Mouse (Mus musculus) forebrain, postnatal 0 days (tissue): ENCODE data around the gene Myo7a. TPM values are rescaled to one million over a fixed set of nuclear protein-coding genes. Genes with fewer than 3 reads are reported as not detected.

ENCODE experiments used
- ATAC-seq: fragments of 200-750 bp; cut with Nextera tagmentation; 2 replicates; pipeline ENCODE4 v1.8.0; 2017; ENCODE audit warnings: mild to moderate bottlenecking, moderate library complexity
- DNase-seq: peaks from one replicate; pipeline ENCODE4 v3.0.0-alpha.2; 2015
- H3K27ac ChIP-seq: fragments of 300-500 bp; sonication (generic); 2 replicates; pipeline ENCODE4 v1.5.1; 2014; ENCODE audit warnings: low read depth, mild to moderate bottlenecking, antibody characterized with exemption, low read length, moderate library complexity, mixed read lengths
- H3K27me3 ChIP-seq: fragments of 300-500 bp; sonication (generic); 2 replicates; pipeline ENCODE4 v1.6.1; 2014; ENCODE audit warnings: mild to moderate bottlenecking, low read length, mixed read lengths; ENCODE audit not compliant: insufficient read depth
- H3K36me3 ChIP-seq: fragments of 300-500 bp; sonication (generic); 2 replicates; pipeline ENCODE4 v1.6.1; 2014; ENCODE audit warnings: mild to moderate bottlenecking, moderate library complexity; ENCODE audit not compliant: insufficient read depth
- H3K4me1 ChIP-seq: fragments of 300-500 bp; sonication (generic); 2 replicates; pipeline ENCODE4 v1.6.1; 2014; ENCODE audit warnings: antibody characterized with exemption; ENCODE audit not compliant: insufficient read depth
- H3K4me2 ChIP-seq: fragments of 300-500 bp; sonication (generic); 2 replicates; pipeline ENCODE4 v1.6.1; 2014; ENCODE audit warnings: low read depth, mild to moderate bottlenecking, moderate library complexity
- H3K4me3 ChIP-seq: fragments of 300-500 bp; sonication (generic); 2 replicates; pipeline ENCODE4 v1.5.1; 2014; ENCODE audit warnings: low read depth, low read length, mixed read lengths
- H3K9ac ChIP-seq: fragments of 300-500 bp; sonication (generic); 2 replicates; pipeline ENCODE4 v1.6.1; 2014; ENCODE audit warnings: mild to moderate bottlenecking
- H3K9me3 ChIP-seq: fragments of 300-500 bp; sonication (generic); 2 replicates; pipeline ENCODE4 v1.6.1; 2016; ENCODE audit warnings: low read length
- CTCF ChIP-seq: sonication (generic); IDR thresholded peaks from 2 replicates; pipeline ENCODE4 v1.5.1; 2016; ENCODE audit warnings: antibody characterized with exemption, control low read depth, low read depth
- WGBS: fragments of 180-500 bp; shearing (Covaris S2); extraction: QIAGEN DNeasy Blood & Tissue Kit; methylation state at CpG from one replicate; pipeline ENCODE4 v1.1.7; 2014; 5-methylcytosine and 5-hydroxymethylcytosine counted together
- polyA plus RNA-seq: library from polyadenylated mRNA; unstranded; fragments of >200 nt; fragmentation: Nextera tagmentation; extraction: Ambion mirVana; gene quantifications from 2 replicates; pipeline ENCODE4 v1.2.1, GENCODE M21; 2015
- total RNA-seq: library from RNA; depleted of rRNA; stranded (reverse); fragments of >200 nt; gene quantifications from 2 replicates; pipeline ENCODE4 v1.2.3, GENCODE M21; 2014

Myo7a gene
- total and polyA plus RNA-seq, 2 experiments from 2014 or later = 11.1 to 47.3 TPM

- TF ChIP-seq CTCF = peak; percentile 51
- Histone ChIP-seq H3K4me1 (no peaks in the 10 kb centered on the region), H3K27ac (no peak overlapping the region), H3K9me3 (no peaks in the 10 kb centered on the region), H3K4me2 (no peak overlapping the region), H3K27me3 (no peaks in the 10 kb centered on the region), H3K36me3 (no peaks in the 10 kb centered on the region), H3K4me3 (no peak overlapping the region), H3K9ac (no peak overlapping the region)
- 50% methylated on average over 2 of the region's 2 CpGs for WGBS
- ATAC-seq (peak; percentile 61; the same call in 1 of the 2 replicates), DNase-seq (peak; percentile 33)
Observed at GRCm38 (mm10) chr7:98086346-98086745, 33.0 kb downstream of the Myo7a start.

- no peak for TF ChIP-seq CTCF
- DNase-seq (no peak), ATAC-seq (no peak)
- H3K4me1 ChIP-seq = no peaks in the 10 kb centered on the region
- H3K9ac ChIP-seq = no peak overlapping the region
- H3K27ac ChIP-seq = no peak overlapping the region
- no peaks in the 10 kb centered on the region for H3K36me3 ChIP-seq
- no peak overlapping the region for H3K4me2 ChIP-seq
- no peaks in the 10 kb centered on the region for H3K27me3 ChIP-seq
- no peak overlapping the region for H3K4me3 ChIP-seq
- no peaks in the 10 kb centered on the region for H3K9me3 ChIP-seq
- WGBS = 68% methylated on average over 7 of the region's 7 CpGs
Observed at GRCm38 (mm10) chr7:98085314-98085713, 34.0 kb downstream of the Myo7a start.

- Histone ChIP-seq H3K27ac (no peak overlapping the region), H3K9ac (no peak overlapping the region), H3K9me3 (no peaks in the 10 kb centered on the region), H3K4me3 (no peak overlapping the region), H3K27me3 (no peaks in the 10 kb centered on the region), H3K36me3 (no peaks in the 10 kb centered on the region; the same call in 1 of the 2 replicates), H3K4me2 (no peak overlapping the region), H3K4me1 (no peaks in the 10 kb centered on the region)
- TF ChIP-seq CTCF = no peak
- 73% methylated on average over 12 of the region's 12 CpGs for WGBS
- DNase-seq (no peak), ATAC-seq (no peak)
Observed at GRCm38 (mm10) chr7:98084541-98085293, 34.6 kb downstream of the Myo7a start.

- DNase-seq = no peak
- Histone ChIP-seq H3K27me3 (no peaks in the 10 kb centered on the region), H3K27ac (no peak overlapping the region), H3K4me1 (no peaks in the 10 kb centered on the region), H3K4me3 (no peak overlapping the region), H3K9me3 (no peaks in the 10 kb centered on the region), H3K36me3 (peaks cover 13% of the 10 kb centered on the region), H3K9ac (no peak overlapping the region), H3K4me2 (no peak overlapping the region)
- ATAC-seq = peak; percentile 40; the same call in 1 of the 2 replicates
- TF ChIP-seq CTCF = no peak
- WGBS = 18% methylated on average over 5 of the region's 5 CpGs
Observed at GRCm38 (mm10) chr7:98082376-98082775, 36.9 kb downstream of the Myo7a start.

- no peak overlapping the region for H3K4me2 ChIP-seq
- WGBS = 89% methylated on average over 11 of the region's 11 CpGs
- H3K9ac ChIP-seq = no peak overlapping the region
- H3K27me3 ChIP-seq = no peaks in the 10 kb centered on the region
- ATAC-seq = no peak
- peaks cover 20% of the 10 kb centered on the region for H3K36me3 ChIP-seq
- H3K9me3 ChIP-seq = no peaks in the 10 kb centered on the region
- H3K4me1 ChIP-seq = no peaks in the 10 kb centered on the region
- no peak for TF ChIP-seq CTCF
- H3K27ac ChIP-seq = no peak overlapping the region
- no peak overlapping the region for H3K4me3 ChIP-seq
- no peak for DNase-seq
Observed at GRCm38 (mm10) chr7:98077453-98077852, 41.9 kb downstream of the Myo7a start.

GRCm38 (mm10) chr7:98071620-98072019 is 47.7 kb downstream of the Myo7a start:
- Histone ChIP-seq H3K27ac (no peak overlapping the region), H3K4me2 (no peak overlapping the region), H3K4me3 (no peak overlapping the region), H3K36me3 (peaks cover 13% of the 10 kb centered on the region; the same call in 1 of the 2 replicates), H3K9ac (no peak overlapping the region), H3K9me3 (no peaks in the 10 kb centered on the region), H3K4me1 (no peaks in the 10 kb centered on the region), H3K27me3 (no peaks in the 10 kb centered on the region)
- TF ChIP-seq CTCF = peak; percentile 97
- peak; percentile 71 for ATAC-seq
- DNase-seq = peak; percentile 87
- WGBS = 32% methylated on average over 5 of the region's 5 CpGs

GRCm38 (mm10) chr7:98066229-98066628 is 53.1 kb downstream of the Myo7a start:
- H3K4me3 ChIP-seq = no peak overlapping the region
- no peak overlapping the region for H3K27ac ChIP-seq
- TF ChIP-seq CTCF = no peak
- H3K9me3 ChIP-seq = no peaks in the 10 kb centered on the region
- no peaks in the 10 kb centered on the region for H3K27me3 ChIP-seq
- H3K4me1 ChIP-seq = no peaks in the 10 kb centered on the region
- ATAC-seq (no peak), DNase-seq (no peak)
- no peak overlapping the region for H3K9ac ChIP-seq
- H3K4me2 ChIP-seq = no peak overlapping the region
- WGBS = 83% methylated on average over 11 of the region's 11 CpGs
- peaks cover 29% of the 10 kb centered on the region; the same call in 1 of the 2 replicates for H3K36me3 ChIP-seq
